Mouse (Mus musculus): ENCODE results near the gene Plin5.
"Not testable (repeated sequence)": the region's sequence is repeated elsewhere in the genome, so short reads cannot be mapped to it uniquely, and the experiment has no call there.

The Plin5 gene

DNA sequence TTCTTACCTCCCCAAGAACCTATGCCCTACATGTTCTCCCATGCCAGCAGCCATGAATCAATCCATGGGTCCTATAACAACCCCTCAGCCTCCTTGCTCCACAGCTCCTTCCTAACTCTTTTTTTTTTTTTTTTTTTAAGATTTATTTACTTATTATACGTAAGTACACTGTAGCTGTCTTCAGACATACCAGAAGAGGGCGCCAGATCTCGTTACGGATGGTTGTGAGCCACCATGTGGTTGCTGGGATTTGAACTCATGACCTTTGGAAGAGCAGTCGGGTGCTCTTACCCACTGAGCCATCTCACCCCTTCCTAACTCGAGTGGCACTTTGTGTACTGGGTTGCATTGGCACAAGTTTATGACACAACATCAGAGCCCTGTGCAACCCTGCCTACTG lies 51.7 kb downstream of the Plin5 start:
- not testable (repeated sequence) for DNase-seq

DNA sequence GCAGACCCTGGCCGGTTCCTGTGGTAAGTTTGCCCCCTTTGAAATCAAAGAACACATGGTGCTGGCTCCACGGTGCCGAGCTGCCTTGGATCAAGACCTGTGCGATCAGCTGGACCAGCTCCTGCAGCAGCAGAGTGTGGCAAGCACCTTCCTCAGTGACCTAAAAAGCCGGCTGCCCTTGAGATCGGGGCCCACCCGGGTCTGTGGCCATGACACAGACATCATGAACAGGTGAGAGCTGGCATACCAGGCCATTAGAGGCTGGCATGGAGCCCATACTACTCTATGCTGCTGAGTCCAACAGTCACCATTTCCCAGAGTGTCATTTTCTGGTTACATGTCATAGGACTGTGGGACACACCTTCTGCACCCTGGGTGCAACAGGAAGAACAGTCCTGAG lies 55.3 kb downstream of the Plin5 start:
- DNase-seq, result no peak
